Mouse (Mus musculus): ENCODE data around the gene Usp43. TPM values are rescaled to one million over a fixed set of nuclear protein-coding genes. Genes with fewer than 3 reads are reported as not detected.

Gene Usp43
- polyA plus RNA-seq, 3 experiments from 2014 or later = not detected

DNA sequence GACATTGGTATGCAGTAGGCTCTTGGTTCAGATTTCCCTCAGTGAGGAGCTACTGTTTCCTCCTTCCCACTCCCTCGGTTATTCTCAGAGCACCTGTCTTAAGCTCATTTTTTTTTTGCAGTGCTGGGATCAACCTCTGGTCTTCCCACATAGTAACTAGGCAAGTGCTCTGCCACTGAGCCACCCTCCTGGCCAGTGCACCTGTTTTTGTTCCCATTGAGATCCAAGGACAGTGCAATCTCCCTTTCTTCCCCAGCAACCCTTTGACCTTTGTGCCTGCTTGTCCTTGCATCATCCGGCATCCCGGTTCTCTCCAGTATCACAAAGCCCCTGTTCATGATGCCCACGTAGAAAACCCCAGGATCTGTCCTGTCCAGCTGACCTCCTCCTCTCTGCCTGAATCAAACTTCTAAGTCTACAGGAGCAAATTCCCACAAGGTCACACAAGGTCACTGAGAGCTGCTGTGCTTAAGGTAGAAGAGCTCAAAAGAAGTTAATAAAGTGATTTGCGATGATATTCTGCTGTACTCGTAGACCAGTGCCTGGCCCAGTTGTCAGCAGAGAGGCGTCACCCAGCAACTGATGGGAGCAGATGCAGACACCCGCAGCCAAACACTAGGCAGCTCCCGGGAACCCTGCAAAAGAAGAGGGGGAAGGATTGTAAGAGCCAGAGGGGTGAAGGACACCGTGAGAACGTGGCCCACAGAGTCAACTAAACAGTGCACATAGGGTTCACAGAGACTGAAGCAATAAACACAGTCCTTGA lies 114.9 kb downstream of the Usp43 start:
- ATAC-seq = no peak

DNA sequence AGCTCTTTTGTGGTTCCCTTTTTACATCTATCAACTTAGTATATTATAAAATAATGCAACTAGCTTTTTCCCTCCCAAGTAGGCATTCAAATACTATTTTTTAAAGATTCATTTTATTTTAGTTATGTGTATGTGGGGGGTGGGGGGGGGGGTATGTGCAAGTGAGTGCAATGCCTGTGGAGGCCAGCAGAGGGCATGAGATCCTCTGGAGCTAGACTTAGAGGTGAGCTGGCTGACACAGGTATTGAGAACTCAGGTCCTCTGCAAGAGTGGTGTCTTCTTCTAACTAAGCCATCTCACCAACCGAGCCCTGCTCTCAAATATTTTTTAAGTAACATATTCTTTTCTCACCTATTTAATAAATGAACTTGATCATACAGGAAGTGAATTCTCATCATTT lies 116.4 kb downstream of the Usp43 start:
- ATAC-seq = no peak

Other genes starting within 250 kb of the Usp43 start
- not detected for gene Rcvrn, start 226.8 kb downstream of the Usp43 start, polyA plus RNA-seq (2017; shearing (Covaris generic))
- not detected for gene Glp2r, start 151.0 kb downstream of the Usp43 start, polyA plus RNA-seq (2017; shearing (Covaris generic))
- gene Gsg1l2, start 147.5 kb downstream of the Usp43 start, polyA plus RNA-seq (2017; shearing (Covaris generic)) = not detected
- not detected for gene Dhrs7c, start 124.0 kb downstream of the Usp43 start, polyA plus RNA-seq (2017; shearing (Covaris generic))
- gene Cfap52, start 43.5 kb upstream of the Usp43 start, polyA plus RNA-seq (2017; shearing (Covaris generic)) = not detected
- 10 to 100 TPM; 59.6 to 76.8 (median 64.6) TPM for gene Stx8, start 44.0 kb upstream of the Usp43 start, polyA plus RNA-seq (2017; shearing (Covaris generic))